Mouse (Mus musculus): ENCODE measurements around the gene Ttc29.

Gene Ttc29

DNA sequence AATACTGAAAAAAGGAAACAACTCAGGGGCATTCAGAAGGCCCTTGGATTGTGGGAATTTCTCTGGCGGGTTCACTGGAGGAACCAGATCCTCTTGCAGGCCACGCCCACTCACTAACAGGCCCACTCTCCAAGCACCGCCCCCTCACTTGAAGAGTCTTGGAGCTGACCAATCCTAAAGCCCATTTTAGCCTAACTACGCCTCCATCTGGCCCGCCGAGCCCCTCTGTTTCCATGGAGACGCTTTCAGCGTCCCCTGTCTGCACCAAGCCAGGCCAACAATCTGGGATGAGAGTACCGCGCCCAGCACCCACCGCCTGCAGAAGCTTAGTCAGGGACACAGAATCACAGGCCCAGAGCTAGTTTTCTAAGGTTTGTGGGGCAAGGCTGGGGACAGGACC, at the start of gene Ttc29:
TSS of gene Ttc29 (plus strand) at position 224 of the 400 bp plus-strand sequence.
- no peak for DNase-seq (ENCODE audit: low spot score in 2 of 2)

DNA sequence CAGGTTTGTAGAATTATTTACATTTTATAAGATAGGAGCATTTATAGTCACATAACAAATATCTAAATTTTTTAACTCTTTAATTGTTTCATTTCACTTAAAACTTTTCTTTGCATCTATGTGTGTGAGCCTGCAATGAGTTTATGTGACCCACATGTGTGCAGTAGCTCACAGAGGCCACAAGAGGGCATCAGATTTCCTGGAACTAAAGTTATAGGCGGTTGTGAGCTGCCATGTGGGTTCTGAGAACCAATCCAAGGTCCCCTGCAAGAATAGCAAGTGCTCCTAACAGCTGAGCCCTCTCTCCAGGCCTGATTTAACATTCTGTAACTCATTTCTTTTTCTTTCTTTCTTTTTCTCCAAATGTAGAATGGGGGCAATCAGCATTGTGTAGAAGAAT, 41.7 kb upstream of the Ttc29 start:
- DNase-seq (ENCODE audit: low spot score in 2 of 2): no peak

DNA sequence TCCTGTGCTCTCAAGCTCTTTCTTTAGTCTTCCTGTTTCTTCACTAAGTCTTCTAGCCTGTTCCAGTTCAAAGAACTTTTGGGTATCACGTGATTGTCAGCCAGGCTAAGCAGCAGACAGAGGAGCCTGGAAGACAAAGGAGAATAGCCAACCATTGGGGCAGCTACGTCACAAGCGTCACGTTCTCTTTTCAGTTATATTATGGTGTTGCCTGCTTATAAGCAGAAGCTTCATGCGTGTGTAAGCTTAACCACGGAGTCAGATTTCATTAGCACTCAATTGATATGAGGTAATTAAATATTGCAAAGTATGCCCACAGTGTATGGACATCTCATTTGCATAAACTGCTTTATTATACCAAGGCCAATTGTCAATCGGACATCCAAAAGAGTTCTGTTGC, 30.4 kb upstream of the Ttc29 start:
- DNase-seq (ENCODE audit: low spot score in 2 of 2): no peak

GRCm38 (mm10) chr8:78183414-78183813, 29.7 kb upstream of the Ttc29 start:
- no peak for DNase-seq (ENCODE audit: low spot score in 2 of 2)

DNA sequence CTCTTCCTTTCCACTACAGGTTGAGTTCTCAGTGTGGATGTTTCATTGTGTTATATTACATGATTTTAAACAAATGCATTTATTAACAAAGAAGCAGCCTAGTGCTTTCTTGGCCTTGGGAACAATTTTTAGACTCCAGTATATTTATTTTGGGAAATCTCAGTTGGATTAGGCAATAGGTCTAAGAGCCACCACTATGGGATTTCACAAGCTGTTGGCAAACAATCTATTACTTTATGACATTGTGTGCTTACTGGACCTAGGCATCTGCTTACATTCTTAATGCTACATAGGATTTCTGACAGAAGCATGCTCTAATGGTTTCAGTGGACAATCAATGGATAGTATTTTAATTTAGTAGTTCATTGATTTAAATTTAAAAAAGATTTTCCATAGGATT, 26.0 kb upstream of the Ttc29 start:
- no peak for DNase-seq (ENCODE audit: low spot score in 2 of 2)

GRCm38 (mm10) chr8:78204229-78204628, 8.9 kb upstream of the Ttc29 start:
- no peak for DNase-seq (ENCODE audit: low spot score in 2 of 2)

GRCm38 (mm10) chr8:78210424-78210823, 2.7 kb upstream of the Ttc29 start:
- DNase-seq (ENCODE audit: low spot score in 2 of 2): no peak

DNA sequence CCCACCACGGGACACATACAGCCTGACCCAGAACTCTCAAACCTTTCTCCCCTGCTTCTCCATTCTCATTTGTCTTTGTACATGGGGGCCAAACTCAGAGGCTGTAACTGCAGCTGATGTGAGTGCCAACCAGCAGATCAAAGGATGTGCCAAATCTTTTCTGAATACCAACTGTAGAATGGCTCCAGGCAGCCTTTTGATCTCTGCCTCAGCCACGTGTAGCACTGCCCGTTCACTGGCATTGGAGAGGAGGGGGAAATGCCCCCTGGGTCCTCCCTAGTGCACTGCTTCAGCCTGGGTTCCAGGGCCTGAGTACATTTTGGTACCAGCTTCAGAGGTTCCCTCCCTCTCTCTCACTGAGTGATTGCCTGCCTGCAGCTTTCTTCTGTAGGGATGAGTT, 1.5 kb downstream of the Ttc29 start:
- no peak for DNase-seq (ENCODE audit: low spot score in 2 of 2)

GRCm38 (mm10) chr8:78226087-78226486, 13.0 kb downstream of the Ttc29 start:
- no peak for DNase-seq (ENCODE audit: low spot score in 2 of 2)

DNA sequence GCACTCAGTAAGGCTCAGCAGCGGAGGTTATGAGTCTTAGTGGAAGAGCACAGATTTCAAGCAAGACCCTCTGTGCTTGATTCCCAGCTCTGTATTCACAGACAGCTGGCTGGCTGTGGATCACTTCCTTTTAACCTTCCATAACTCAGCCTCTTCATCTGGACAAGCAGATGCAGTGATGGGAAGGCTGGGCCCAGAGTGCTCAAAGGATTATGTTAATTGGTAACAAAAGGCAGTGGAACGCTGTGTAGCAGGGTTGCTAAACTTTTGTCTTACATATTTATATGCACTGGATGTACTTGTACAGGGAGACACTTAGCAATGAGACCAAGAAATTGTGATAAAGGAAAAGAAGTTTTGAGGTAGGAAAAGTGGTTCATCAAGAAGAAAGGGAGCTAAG, 17.6 kb downstream of the Ttc29 start:
- DNase-seq (ENCODE audit: low spot score in 2 of 2): no peak

DNA sequence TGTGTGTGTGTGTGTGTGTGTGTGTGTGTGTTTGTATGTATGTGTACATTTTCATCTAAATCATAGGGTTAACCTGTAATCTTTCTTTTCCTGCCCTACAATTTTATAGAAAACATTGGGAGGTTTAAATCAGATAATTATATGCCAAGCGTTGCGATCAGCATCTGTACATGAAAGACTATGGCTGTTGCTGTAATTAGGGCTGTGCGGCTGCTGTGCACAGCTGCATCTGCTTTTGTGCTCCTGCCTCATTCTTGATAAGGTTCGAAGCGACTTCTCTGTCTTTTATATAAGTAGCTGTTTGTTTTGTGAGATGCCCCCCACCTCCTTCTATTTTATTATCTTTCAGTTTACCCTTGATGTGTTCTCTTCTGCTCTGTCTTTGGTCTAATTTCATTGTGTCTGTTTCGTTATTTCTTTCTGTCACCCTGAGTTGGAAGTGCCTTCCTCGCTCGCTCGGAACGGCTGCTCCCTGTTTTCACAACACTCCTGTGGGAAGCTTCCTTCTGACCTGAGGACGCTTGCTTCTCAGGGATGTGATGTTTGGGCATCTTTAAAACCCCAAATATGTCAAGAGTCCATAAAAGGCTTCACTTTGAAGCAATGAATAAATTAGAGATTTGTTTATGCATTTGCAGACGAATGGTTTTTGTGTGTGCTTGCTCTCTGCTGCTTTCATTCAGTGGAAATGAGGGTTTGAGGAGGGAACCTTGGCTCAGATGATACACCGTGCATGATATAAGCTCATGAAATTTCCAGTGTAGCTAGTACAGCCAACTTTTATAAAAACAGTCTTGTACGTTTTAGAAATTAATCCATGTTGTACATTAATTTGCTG, 20.0 kb downstream of the Ttc29 start:
- no peak for DNase-seq (ENCODE audit: low spot score in 2 of 2)

DNA sequence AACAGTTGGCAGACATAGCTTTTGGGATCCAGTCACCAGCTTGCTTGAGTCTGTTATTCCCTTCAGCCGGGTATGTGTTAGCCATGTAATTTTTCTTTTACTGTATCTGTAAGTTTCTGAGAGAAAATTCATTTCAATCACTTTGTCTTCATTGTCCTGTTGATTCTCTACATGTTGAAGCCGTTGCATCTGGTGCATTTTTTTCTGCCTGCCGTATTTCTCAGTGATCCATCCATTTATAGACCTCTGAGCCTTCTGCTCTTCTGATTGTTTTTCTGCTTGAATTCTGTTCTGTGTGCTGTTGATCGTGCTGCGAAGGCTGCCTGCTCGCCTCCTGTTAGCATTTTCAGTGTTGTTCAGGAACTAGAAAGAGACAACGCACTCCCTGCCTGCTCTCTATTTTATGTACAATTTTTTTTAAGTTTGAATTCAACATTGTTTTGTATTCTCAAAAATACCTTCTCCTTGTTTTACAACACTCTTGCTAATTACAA, 20.7 kb downstream of the Ttc29 start:
- DNase-seq (ENCODE audit: low spot score in 2 of 2): no peak

- no peak for DNase-seq (ENCODE audit: low spot score in 2 of 2)
Observed at GRCm38 (mm10) chr8:78237972-78238675, 25.0 kb downstream of the Ttc29 start.

DNA sequence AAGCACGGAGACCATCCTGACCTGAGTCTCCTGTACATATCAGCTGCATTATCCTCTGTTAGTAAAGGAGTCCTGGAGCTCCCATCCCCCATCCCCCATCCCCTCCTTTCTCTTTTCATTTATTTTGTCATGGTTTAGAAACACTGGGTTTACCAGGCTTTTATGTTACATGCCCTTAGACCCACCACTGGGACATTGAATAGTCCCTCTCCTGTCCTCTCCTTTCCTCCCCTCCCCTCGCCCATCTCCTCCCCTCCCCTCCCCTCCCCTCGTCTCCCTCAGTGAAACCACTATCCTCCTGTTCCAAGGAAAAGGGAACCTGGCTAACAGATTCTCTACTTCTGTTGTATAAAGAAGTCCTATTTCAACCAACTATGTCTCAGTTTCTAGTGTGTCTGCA, 38.0 kb downstream of the Ttc29 start:
- no peak for DNase-seq (ENCODE audit: low spot score in 2 of 2)

- DNase-seq (ENCODE audit: low spot score in 2 of 2): no peak
Observed at GRCm38 (mm10) chr8:78254374-78254773, 41.3 kb downstream of the Ttc29 start.

DNA sequence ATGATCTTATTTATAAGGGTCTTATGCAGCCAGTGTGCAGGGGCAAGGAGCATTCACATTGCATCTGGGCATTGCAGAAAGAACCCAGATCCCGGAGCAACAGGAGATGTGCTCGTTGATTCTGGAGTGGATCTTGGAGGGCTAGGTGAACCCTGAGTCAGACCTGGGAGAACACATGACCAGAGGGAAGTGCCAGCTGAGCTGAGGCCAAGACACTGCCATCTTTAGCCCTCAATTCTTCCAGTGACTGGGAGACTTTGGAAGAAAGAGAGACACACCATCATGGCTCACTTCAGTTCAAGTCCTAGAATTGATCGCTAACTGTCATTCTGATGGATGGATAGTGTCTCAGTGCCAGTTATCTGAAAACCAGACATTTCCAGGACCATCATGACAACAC, 41.9 kb downstream of the Ttc29 start:
- DNase-seq (ENCODE audit: low spot score in 2 of 2): no peak

- no peak for DNase-seq (ENCODE audit: low spot score in 2 of 2)
Observed at GRCm38 (mm10) chr8:78265506-78265905, 52.4 kb downstream of the Ttc29 start.

GRCm38 (mm10) chr8:78266231-78266630, 53.1 kb downstream of the Ttc29 start:
- no peak for DNase-seq (ENCODE audit: low spot score in 2 of 2)

- no peak for DNase-seq (ENCODE audit: low spot score in 2 of 2)
Observed at GRCm38 (mm10) chr8:78267894-78268411, 54.9 kb downstream of the Ttc29 start.

DNA sequence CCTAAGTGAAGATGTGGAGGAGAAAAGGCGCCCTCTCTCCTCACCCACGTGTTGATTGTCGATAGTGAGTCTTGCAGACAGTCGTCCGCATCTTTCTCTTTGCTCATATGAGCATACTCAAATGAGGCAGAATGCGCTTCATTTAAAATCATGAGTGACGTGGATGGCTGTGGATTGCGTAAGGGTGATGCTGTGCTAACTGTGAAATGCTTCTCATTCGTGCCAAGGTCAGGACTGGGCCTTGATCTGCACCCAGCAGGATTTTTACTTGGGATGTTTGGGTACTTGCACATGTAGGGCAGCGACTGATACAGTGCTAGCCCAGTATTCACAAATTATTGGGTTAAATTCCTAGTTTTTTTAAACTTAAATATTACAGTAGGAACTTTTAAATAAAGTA, 56.2 kb downstream of the Ttc29 start:
- DNase-seq (ENCODE audit: low spot score in 2 of 2): no peak

GRCm38 (mm10) chr8:78271391-78271790, 58.3 kb downstream of the Ttc29 start:
- no peak for DNase-seq (ENCODE audit: low spot score in 2 of 2)

GRCm38 (mm10) chr8:78276120-78276519, 63.0 kb downstream of the Ttc29 start:
- no peak for DNase-seq (ENCODE audit: low spot score in 2 of 2)

GRCm38 (mm10) chr8:78277411-78277810, 64.3 kb downstream of the Ttc29 start:
- no peak for DNase-seq (ENCODE audit: low spot score in 2 of 2)

Data from thymus, postnatal 10 days (tissue).